Mouse (Mus musculus) forebrain, embryonic 15.5 days (tissue): Measurements from ENCODE around the gene Lrrc23. TPM values are rescaled to one million over a fixed set of nuclear protein-coding genes. Genes with fewer than 3 reads are reported as not detected.
A peak's percentile ranks its signal among the peaks of the same experiment; 100 is the strongest.

Experiments
- ATAC-seq: fragments of 200-750 bp; cut with Nextera tagmentation; replicated peaks from 2 replicates; pipeline ENCODE4 v1.8.0; 2017; ENCODE audit warnings: mild to moderate bottlenecking, moderate TSS enrichment, moderate library complexity
- H3K27ac ChIP-seq: fragments of 300-500 bp; sonication (generic); replicated peaks from 2 replicates; pipeline ENCODE4 v1.5.1; 2015; ENCODE audit warnings: mild to moderate bottlenecking, inconsistent platforms
- H3K27me3 ChIP-seq: fragments of 300-500 bp; sonication (generic); 2 replicates; pipeline ENCODE4 v1.6.1; 2015; ENCODE audit warnings: inconsistent platforms
- H3K36me3 ChIP-seq: fragments of 300-500 bp; sonication (generic); 2 replicates; pipeline ENCODE4 v1.6.1; 2015; ENCODE audit warnings: mild to moderate bottlenecking, inconsistent platforms
- H3K4me1 ChIP-seq: fragments of 300-500 bp; sonication (generic); 2 replicates; pipeline ENCODE4 v1.6.1; 2015; ENCODE audit warnings: inconsistent platforms
- H3K4me2 ChIP-seq: fragments of 300-500 bp; sonication (generic); replicated peaks from 2 replicates; pipeline ENCODE4 v1.6.1; 2015; ENCODE audit warnings: mild to moderate bottlenecking, inconsistent platforms
- H3K4me3 ChIP-seq: fragments of 300-500 bp; sonication (generic); 2 replicates; pipeline ENCODE4 v1.5.1; 2015; ENCODE audit warnings: mild to moderate bottlenecking, inconsistent platforms
- H3K9ac ChIP-seq: fragments of 300-500 bp; sonication (generic); replicated peaks from 2 replicates; pipeline ENCODE4 v1.6.1; 2015; ENCODE audit warnings: mild to moderate bottlenecking, inconsistent platforms
- H3K9me3 ChIP-seq: fragments of 300-500 bp; sonication (generic); 2 replicates; pipeline ENCODE4 v1.6.1; 2016; ENCODE audit warnings: inconsistent platforms
- WGBS: fragments of 180-500 bp; shearing (Covaris S2); methylation state at CpG from one replicate; pipeline ENCODE4 v1.1.7; 2015; ENCODE audit warnings: mixed read lengths; 5-methylcytosine and 5-hydroxymethylcytosine counted together
- polyA plus RNA-seq: library from polyadenylated mRNA; unstranded; fragments of >200 nt; fragmentation: Nextera tagmentation; extraction: Ambion mirVana; gene quantifications from 2 replicates; pipeline ENCODE4 v1.2.1, GENCODE M21; 2015

Gene Lrrc23
- polyA plus RNA-seq, 1 experiment from 2014 or later: 4.8 TPM

- Histone ChIP-seq H3K27ac (no peak overlapping the region), H3K4me2 (peak overlapping the region; percentile 18), H3K4me1 (peaks cover 15% of the 10 kb centered on the region), H3K27me3 (no peaks in the 10 kb centered on the region), H3K9ac (no peak overlapping the region), H3K36me3 (no peaks in the 10 kb centered on the region), H3K4me3 (no peak overlapping the region), H3K9me3 (no peaks in the 10 kb centered on the region)
- no peak for ATAC-seq
- WGBS: 21% methylated on average over 6 of the region's 6 CpGs
Observed at GRCm38 (mm10) chr6:124782436-124782835, 2.9 kb upstream of the Lrrc23 start.

- 85% methylated on average over 7 of the region's 7 CpGs for WGBS
- Histone ChIP-seq H3K4me1 (peaks cover 15% of the 10 kb centered on the region), H3K4me2 (no peak overlapping the region), H3K27me3 (no peaks in the 10 kb centered on the region), H3K4me3 (no peak overlapping the region), H3K9ac (no peak overlapping the region), H3K9me3 (no peaks in the 10 kb centered on the region), H3K27ac (no peak overlapping the region), H3K36me3 (no peaks in the 10 kb centered on the region)
- no peak for ATAC-seq
Observed at GRCm38 (mm10) chr6:124780917-124781316, 1.4 kb upstream of the Lrrc23 start.

DNA sequence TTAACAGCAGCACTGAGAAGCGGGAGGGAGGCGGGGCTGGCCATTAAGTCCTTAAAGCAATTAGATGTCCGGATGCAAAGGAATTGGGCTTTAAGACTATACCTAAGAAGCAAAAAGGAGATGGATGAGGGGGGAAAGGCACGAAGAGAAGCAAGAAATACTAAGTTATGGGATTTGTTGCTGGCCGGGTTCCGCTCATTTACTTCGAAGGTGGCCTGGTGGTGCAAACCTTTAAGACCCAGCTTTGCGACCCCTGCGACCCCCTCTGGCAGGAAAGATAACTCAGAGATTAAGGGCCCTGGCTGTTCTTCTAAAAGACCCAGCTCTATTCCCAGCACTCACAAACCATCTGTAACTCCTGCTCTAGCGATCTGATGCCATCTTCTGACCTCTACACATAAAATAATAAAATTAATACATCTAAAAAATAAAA is 473 bp upstream of the Lrrc23 start:
- 4% methylated on average over 10 of the region's 10 CpGs for WGBS
- H3K9me3 ChIP-seq: no peaks in the 10 kb centered on the region
- no peaks in the 10 kb centered on the region for H3K36me3 ChIP-seq
- peak overlapping the region; percentile 18; the same call in 1 of the 2 replicates for H3K9ac ChIP-seq
- H3K4me2 ChIP-seq: peak overlapping the region; percentile 54
- H3K4me1 ChIP-seq: peaks cover 15% of the 10 kb centered on the region
- H3K27me3 ChIP-seq: no peaks in the 10 kb centered on the region
- ATAC-seq: peak; percentile 20; the same call in 1 of the 2 replicates
- H3K4me3 ChIP-seq: peak overlapping the region; percentile 35
- H3K27ac ChIP-seq: no peak overlapping the region

- H3K27me3 ChIP-seq: no peaks in the 10 kb centered on the region
- 94% methylated on average over 15 of the region's 15 CpGs for WGBS
- no peaks in the 10 kb centered on the region for H3K36me3 ChIP-seq
- ATAC-seq: no peak
- H3K27ac ChIP-seq: no peak overlapping the region
- peaks cover 20% of the 10 kb centered on the region for H3K4me1 ChIP-seq
- no peaks in the 10 kb centered on the region for H3K9me3 ChIP-seq
- no peak overlapping the region for H3K4me2 ChIP-seq
- H3K9ac ChIP-seq: no peak overlapping the region
- H3K4me3 ChIP-seq: no peak overlapping the region
Observed at GRCm38 (mm10) chr6:124770511-124770910, 9.0 kb downstream of the Lrrc23 start.

GRCm38 (mm10) chr6:124770013-124770412 is 9.5 kb downstream of the Lrrc23 start:
- Histone ChIP-seq H3K27me3 (no peaks in the 10 kb centered on the region), H3K9me3 (no peaks in the 10 kb centered on the region), H3K4me2 (peak overlapping the region; percentile 90), H3K4me1 (peaks cover 20% of the 10 kb centered on the region), H3K27ac (0 out of 2 replicates have a peak overlapping the region, but pooled peaks have one; percentile 50), H3K4me3 (peak overlapping the region; percentile 61), H3K36me3 (no peaks in the 10 kb centered on the region), H3K9ac (peak overlapping the region; percentile 66)
- WGBS: 68% methylated on average over 7 of the region's 7 CpGs
- no peak for ATAC-seq

DNA sequence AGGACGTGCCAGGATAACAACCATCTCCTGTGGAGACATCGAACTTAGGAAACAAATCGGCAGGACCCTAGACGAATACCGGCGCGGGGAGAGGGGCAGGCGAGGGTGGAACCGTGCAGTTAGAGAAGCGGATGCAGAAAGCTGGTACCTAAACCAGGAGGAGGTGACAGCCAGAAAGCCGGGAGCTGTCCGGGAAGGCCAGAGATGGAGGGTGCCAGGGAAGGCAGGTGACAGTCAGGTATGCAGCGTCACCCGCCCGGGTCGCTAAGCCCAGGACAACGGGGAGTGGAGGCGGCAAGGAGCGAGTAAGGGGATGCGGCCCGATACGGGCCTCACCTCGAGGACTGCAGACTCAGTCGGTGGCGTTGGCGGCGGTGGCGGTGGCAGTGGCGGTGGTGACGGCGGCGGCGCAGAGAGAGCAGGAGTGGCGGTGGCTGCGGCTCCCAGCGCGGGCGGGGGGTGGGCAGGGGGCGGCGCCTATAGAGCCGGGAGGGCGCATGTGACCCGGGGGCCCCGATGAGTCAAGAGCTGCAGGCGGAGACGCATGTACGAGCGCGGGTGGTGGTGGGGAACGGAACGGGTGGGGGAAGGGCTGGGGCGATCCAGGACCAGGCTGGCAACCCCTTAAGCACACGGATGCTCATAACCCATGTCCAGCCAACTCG is 10.3 kb downstream of the Lrrc23 start, which contains the start of gene Eno2:
TSS of gene Eno2 (minus strand) at position 573 of the 665 bp plus-strand sequence.
- Histone ChIP-seq H3K27ac (peak within 1 kb of the TSS; percentile 50), H3K9ac (peak within 1 kb of the TSS; percentile 66), H3K36me3 (no peaks in the 10 kb centered on the region), H3K4me2 (peak within 1 kb of the TSS; percentile 90), H3K9me3 (no peaks in the 10 kb centered on the region), H3K4me1 (peaks cover 20% of the 10 kb centered on the region), H3K27me3 (no peaks in the 10 kb centered on the region), H3K4me3 (peak within 1 kb of the TSS; percentile 61)
- WGBS: under 1% methylated on average over 53 of the region's 54 CpGs
- ATAC-seq: peak; percentile 85

DNA sequence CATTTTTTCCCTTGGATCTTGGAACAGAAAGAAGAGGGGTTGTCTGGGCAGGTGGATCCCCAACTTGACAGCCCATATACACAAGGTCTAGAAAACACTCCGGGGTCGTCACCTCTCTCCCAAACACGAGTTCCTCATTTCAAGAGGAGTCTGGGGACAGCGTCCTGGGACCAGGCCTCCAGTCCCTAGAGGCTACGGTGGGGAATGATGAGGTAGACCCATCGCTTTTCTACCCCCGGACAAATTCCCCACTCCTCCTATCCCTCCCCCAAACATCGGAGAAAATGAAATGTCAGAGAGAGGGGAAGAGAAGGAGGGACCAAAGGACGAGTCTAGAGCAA is 10.9 kb downstream of the Lrrc23 start:
- no peaks in the 10 kb centered on the region for H3K27me3 ChIP-seq
- 7% methylated on average over 9 of the region's 9 CpGs for WGBS
- peak overlapping the region; percentile 66 for H3K9ac ChIP-seq
- peak overlapping the region; percentile 61 for H3K4me3 ChIP-seq
- H3K27ac ChIP-seq: peak overlapping the region; percentile 50; the same call in 1 of the 2 replicates
- peak overlapping the region; percentile 90 for H3K4me2 ChIP-seq
- H3K4me1 ChIP-seq: peaks cover 20% of the 10 kb centered on the region
- no peaks in the 10 kb centered on the region for H3K9me3 ChIP-seq
- no peak; the same call in 1 of the 2 replicates for ATAC-seq
- H3K36me3 ChIP-seq: no peaks in the 10 kb centered on the region

DNA sequence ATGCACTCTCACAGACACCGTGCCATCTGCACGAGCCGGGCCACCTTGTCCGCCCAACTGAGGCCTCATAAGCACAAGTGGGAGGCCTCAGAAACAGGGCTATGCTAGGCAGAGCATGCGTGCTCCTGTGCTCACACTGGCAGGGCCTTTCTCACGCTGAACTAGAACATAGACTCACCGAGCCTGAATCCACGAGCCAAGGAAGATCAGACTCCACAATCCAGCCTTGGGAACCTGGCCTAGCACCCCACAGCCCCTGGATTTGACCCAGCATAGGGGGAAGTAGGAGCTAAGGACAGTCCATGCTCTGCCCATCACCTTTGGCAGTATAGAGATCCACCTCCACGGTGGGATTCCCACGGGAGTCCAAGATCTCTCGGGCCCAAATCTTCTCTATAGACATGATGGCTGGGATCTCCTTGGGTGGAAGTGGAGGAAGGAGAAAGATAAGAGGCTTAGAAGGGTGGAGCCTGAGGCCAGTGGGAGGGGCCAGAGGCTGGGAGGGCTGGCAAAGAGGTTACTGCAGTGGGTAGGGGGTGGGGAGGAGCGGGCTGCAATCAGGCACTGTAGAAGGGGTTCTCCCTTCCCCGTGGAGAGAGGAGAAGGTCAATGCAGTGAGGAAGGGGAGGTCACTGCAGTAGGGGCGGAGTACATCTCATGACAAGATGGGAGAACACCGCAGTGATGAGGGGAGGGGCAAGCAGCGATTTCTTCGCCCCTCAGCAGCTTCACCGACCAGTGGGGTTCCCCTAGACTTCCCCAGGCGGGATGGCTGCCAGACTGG is 11.4 kb downstream of the Lrrc23 start:
- no peaks in the 10 kb centered on the region for H3K27me3 ChIP-seq
- ATAC-seq: 0 out of 2 replicates have a peak, but pooled peaks have one; percentile 7
- no peak overlapping the region for H3K9ac ChIP-seq
- peak overlapping the region; percentile 61 for H3K4me3 ChIP-seq
- 22% methylated on average over 19 of the region's 19 CpGs for WGBS
- peak overlapping the region; percentile 90 for H3K4me2 ChIP-seq
- H3K4me1 ChIP-seq: peaks cover 20% of the 10 kb centered on the region
- no peaks in the 10 kb centered on the region for H3K9me3 ChIP-seq
- H3K27ac ChIP-seq: no peak overlapping the region
- no peaks in the 10 kb centered on the region for H3K36me3 ChIP-seq

DNA sequence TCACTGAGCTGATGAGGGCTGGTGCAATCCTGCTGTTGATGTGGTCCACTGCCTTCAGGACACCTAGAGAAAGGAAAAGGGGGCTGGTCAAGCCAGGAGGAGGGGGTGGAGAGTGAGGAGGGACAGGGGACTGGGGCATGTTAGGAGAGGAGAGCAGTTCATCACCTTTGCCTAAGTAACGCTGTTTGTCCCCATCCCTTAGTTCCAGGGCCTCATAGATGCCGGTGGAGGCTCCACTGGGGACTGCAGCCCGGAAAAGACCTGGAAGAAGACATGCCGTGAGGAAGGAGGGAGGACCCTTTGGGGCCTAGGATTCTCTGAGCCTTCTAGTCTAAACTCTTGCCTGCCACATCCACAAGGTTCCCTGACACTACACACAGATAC is 12.0 kb downstream of the Lrrc23 start:
- H3K4me3 ChIP-seq: no peak overlapping the region
- peaks cover 20% of the 10 kb centered on the region for H3K4me1 ChIP-seq
- ATAC-seq: no peak
- no peaks in the 10 kb centered on the region for H3K36me3 ChIP-seq
- 30% methylated on average over 4 of the region's 4 CpGs for WGBS
- H3K4me2 ChIP-seq: peak overlapping the region; percentile 90; the same call in 1 of the 2 replicates
- H3K27ac ChIP-seq: no peak overlapping the region
- no peaks in the 10 kb centered on the region for H3K9me3 ChIP-seq
- no peaks in the 10 kb centered on the region for H3K27me3 ChIP-seq
- H3K9ac ChIP-seq: no peak overlapping the region

GRCm38 (mm10) chr6:124765951-124766350 is 13.6 kb downstream of the Lrrc23 start:
- Histone ChIP-seq H3K27me3 (no peaks in the 10 kb centered on the region), H3K27ac (no peak overlapping the region), H3K9ac (no peak overlapping the region), H3K36me3 (no peaks in the 10 kb centered on the region), H3K4me1 (peaks cover 20% of the 10 kb centered on the region), H3K4me2 (no peak overlapping the region), H3K9me3 (no peaks in the 10 kb centered on the region), H3K4me3 (no peak overlapping the region)
- WGBS: 90% methylated on average over 7 of the region's 7 CpGs
- no peak for ATAC-seq

- Histone ChIP-seq H3K4me1 (peaks cover 36% of the 10 kb centered on the region), H3K27ac (peak overlapping the region; percentile 96), H3K4me3 (no peak overlapping the region), H3K27me3 (no peaks in the 10 kb centered on the region), H3K9me3 (no peaks in the 10 kb centered on the region), H3K4me2 (no peak overlapping the region), H3K36me3 (no peaks in the 10 kb centered on the region), H3K9ac (no peak overlapping the region)
- WGBS: 0% methylated on average over 5 of the region's 5 CpGs
- ATAC-seq: no peak
Observed at GRCm38 (mm10) chr6:124759259-124759658, 20.3 kb downstream of the Lrrc23 start.

DNA sequence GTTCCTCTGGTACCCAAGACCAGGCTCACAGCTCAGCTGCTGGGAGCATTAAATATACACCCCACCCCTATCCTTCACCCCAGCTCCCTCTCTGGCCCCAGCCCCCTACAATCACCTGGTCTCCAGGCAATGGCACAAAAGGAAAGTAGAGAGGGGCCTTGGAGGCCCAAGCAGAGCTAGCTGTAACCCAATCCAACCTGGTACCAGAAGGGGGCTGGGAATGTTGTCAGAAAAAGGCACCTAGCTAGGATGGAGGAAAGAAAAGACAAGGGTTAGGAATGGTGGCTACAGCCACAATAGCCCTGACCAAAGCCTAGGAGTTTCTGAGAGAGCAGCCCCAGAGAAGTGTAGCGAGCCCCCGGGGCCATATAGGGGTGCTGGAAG is 20.7 kb downstream of the Lrrc23 start:
- H3K36me3 ChIP-seq: no peaks in the 10 kb centered on the region
- WGBS: 33% methylated on average over 2 of the region's 2 CpGs
- no peak overlapping the region for H3K4me2 ChIP-seq
- no peaks in the 10 kb centered on the region for H3K9me3 ChIP-seq
- ATAC-seq: no peak
- H3K4me3 ChIP-seq: no peak overlapping the region
- peak overlapping the region; percentile 96 for H3K27ac ChIP-seq
- no peaks in the 10 kb centered on the region for H3K27me3 ChIP-seq
- no peak overlapping the region for H3K9ac ChIP-seq
- peaks cover 40% of the 10 kb centered on the region for H3K4me1 ChIP-seq
